Mouse (Mus musculus) heart, adult 2 months (tissue): ENCODE measurements around the gene Plekhg4. TPM values are rescaled to one million over a fixed set of nuclear protein-coding genes. Genes with fewer than 3 reads are reported as not detected.
A peak's percentile ranks its signal among the peaks of the same experiment; 100 is the strongest.

Experiments used
- DNase-seq, 2 experiments: peaks; one replicate each; pipeline ENCODE4 v3.0.0; 2021
- H3K27ac ChIP-seq: fragments of 200-600 bp; 2 replicates; pipeline ENCODE4 v1.8.1; 2022
- H3K27me3 ChIP-seq: fragments of 200-500 bp; 2 replicates; pipeline ENCODE4 v1.6.1; 2012; ENCODE audit warnings: mild to moderate bottlenecking, low read length, inconsistent platforms, mixed read lengths; ENCODE audit not compliant: control insufficient read depth, insufficient read depth
- H3K36me3 ChIP-seq: fragments of 200-500 bp; 2 replicates; pipeline ENCODE4 v1.6.1; 2012; ENCODE audit warnings: low read length, inconsistent platforms; ENCODE audit not compliant: control insufficient read depth, insufficient read depth
- H3K4me1 ChIP-seq: fragments of 200-500 bp; 2 replicates; pipeline ENCODE4 v1.6.1; 2011; ENCODE audit warnings: low read length; ENCODE audit not compliant: control insufficient read depth, insufficient read depth
- H3K4me3 ChIP-seq: fragments of 200-600 bp; 2 replicates; pipeline ENCODE4 v1.8.1; 2022
- H3K79me2 ChIP-seq: fragments of 200-500 bp; replicated peaks from 2 replicates; pipeline ENCODE4 v1.6.1; 2012; ENCODE audit warnings: mild to moderate bottlenecking, inconsistent platforms, low read length, moderate library complexity, mixed read lengths; ENCODE audit not compliant: control insufficient read depth, insufficient read depth
- H3K9ac ChIP-seq: fragments of 200-500 bp; 2 replicates; pipeline ENCODE4 v1.6.1; 2012; ENCODE audit warnings: low read depth, mild to moderate bottlenecking, control low read depth, inconsistent platforms, low read length, mixed read lengths
- CTCF ChIP-seq: fragments of 200-600 bp; IDR thresholded peaks from 2 replicates; pipeline ENCODE4 v1.8.1; 2022; ENCODE audit warnings: antibody characterized with exemption, mild to moderate bottlenecking, moderate library complexity
- EP300 ChIP-seq: fragments of 200-500 bp; IDR thresholded peaks from 2 replicates; pipeline ENCODE4 v1.6.1; 2011; ENCODE audit warnings: low read depth, low read length, control low read depth; ENCODE audit not compliant: insufficient read depth
- POLR2A ChIP-seq: fragments of 200-500 bp; IDR thresholded peaks from 2 replicates; pipeline ENCODE4 v1.6.1; 2011; ENCODE audit warnings: mild to moderate bottlenecking, low read depth, low read length, control low read depth; ENCODE audit not compliant: insufficient read depth
- WGBS: fragments of 180-500 bp; shearing (Covaris S2); methylation state at CpG from one replicate; pipeline ENCODE4 v1.1.7; 2018; 5-methylcytosine and 5-hydroxymethylcytosine counted together
- intact Hi-C: fragments of 180-260 bp; cut with DNase I; formaldehyde crosslinking; loops from one replicate; pipeline ENCODE4 v1.15.1; 2025
- polyA plus RNA-seq: library from polyadenylated mRNA; depleted of rRNA; stranded (reverse); fragments of >200 nt; gene quantifications from 2 replicates; pipeline ENCODE4 v1.2.3, GENCODE M21; 2012
- total RNA-seq, 2 experiments: library from RNA; stranded (reverse); gene quantifications; 2 replicates each; pipeline ENCODE4 v1.2.3; 2021

Plekhg4 gene
- total and polyA plus RNA-seq, 3 experiments: 0.10 to 0.20 TPM; not detected in 1

- DNase-seq: no peak
- no peak overlapping the region for H3K9ac ChIP-seq
- H3K27ac ChIP-seq: no peak overlapping the region
- H3K79me2 ChIP-seq: no peaks in the 10 kb centered on the region
- intact Hi-C loops: no loop called here
- TF ChIP-seq POLR2A: no peak
- no peak for TF ChIP-seq EP300
- TF ChIP-seq CTCF: no peak
- no peak overlapping the region for H3K4me3 ChIP-seq
- WGBS: 95% methylated on average over 9 of the region's 9 CpGs
- H3K27me3 ChIP-seq: no peaks in the 10 kb centered on the region
- H3K36me3 ChIP-seq: no peaks in the 10 kb centered on the region
- H3K4me1 ChIP-seq: peaks cover 4% of the 10 kb centered on the region
These were observed 41.1 kb upstream of the Plekhg4 start for GRCm38 (mm10) chr8:105331931-105332330.

GRCm38 (mm10) chr8:105332523-105332922 is 40.6 kb upstream of the Plekhg4 start:
- 23% methylated on average over 2 of the region's 2 CpGs for WGBS
- H3K27me3 ChIP-seq: no peaks in the 10 kb centered on the region
- no peaks in the 10 kb centered on the region for H3K36me3 ChIP-seq

GRCm38 (mm10) chr8:105336373-105337130 is 36.5 kb upstream of the Plekhg4 start:
- 88% methylated on average over 32 of the region's 32 CpGs for WGBS
- Histone ChIP-seq H3K9ac (no peak overlapping the region), H3K79me2 (no peaks in the 10 kb centered on the region), H3K27me3 (no peaks in the 10 kb centered on the region), H3K4me3 (no peak overlapping the region), H3K4me1 (peaks cover 17% of the 10 kb centered on the region), H3K36me3 (peaks cover 7% of the 10 kb centered on the region), H3K27ac (no peak overlapping the region)
- no peak for DNase-seq
- no peak for TF ChIP-seq EP300
- TF ChIP-seq CTCF: no peak
- no peak for TF ChIP-seq POLR2A
- intact Hi-C loops: no loop called here

More at GRCm38 (mm10) chr8:105332523-105332922, 40.6 kb upstream of the Plekhg4 start:
- Histone ChIP-seq H3K4me3 (no peak overlapping the region), H3K79me2 (no peaks in the 10 kb centered on the region), H3K27ac (no peak overlapping the region), H3K4me1 (no peaks in the 10 kb centered on the region), H3K9ac (no peak overlapping the region)
- TF ChIP-seq EP300: no peak
- TF ChIP-seq POLR2A: no peak
- no peak for TF ChIP-seq CTCF
- intact Hi-C loops: no loop called here
- no peak for DNase-seq

GRCm38 (mm10) chr8:105338992-105339391 is 34.1 kb upstream of the Plekhg4 start:
- no peak for DNase-seq
- TF ChIP-seq POLR2A (no peak), CTCF (no peak), EP300 (no peak)
- H3K27me3 ChIP-seq: no peaks in the 10 kb centered on the region
- no peak overlapping the region for H3K9ac ChIP-seq
- intact Hi-C loops: no loop called here
- H3K27ac ChIP-seq: no peak overlapping the region; the same call in 1 of the 2 replicates
- 32% methylated on average over 4 of the region's 4 CpGs for WGBS
- peaks cover 17% of the 10 kb centered on the region for H3K4me1 ChIP-seq
- no peak overlapping the region for H3K4me3 ChIP-seq
- peaks cover 7% of the 10 kb centered on the region for H3K36me3 ChIP-seq
- H3K79me2 ChIP-seq: no peaks in the 10 kb centered on the region

- H3K27ac ChIP-seq: peak overlapping the region; percentile 58
- H3K9ac ChIP-seq: no peak overlapping the region
- no peaks in the 10 kb centered on the region for H3K79me2 ChIP-seq
- no peak overlapping the region for H3K4me3 ChIP-seq
- 41% methylated on average over 6 of the region's 6 CpGs for WGBS
- peaks cover 7% of the 10 kb centered on the region for H3K36me3 ChIP-seq
- intact Hi-C loops: no loop called here
- DNase-seq: peak; percentile 52 to 54
- H3K27me3 ChIP-seq: no peaks in the 10 kb centered on the region
- H3K4me1 ChIP-seq: peaks cover 17% of the 10 kb centered on the region
- TF ChIP-seq EP300: no peak
- no peak for TF ChIP-seq CTCF
- TF ChIP-seq POLR2A: no peak
These were observed 33.0 kb upstream of the Plekhg4 start for GRCm38 (mm10) chr8:105339886-105340635.

- Histone ChIP-seq H3K36me3 (peaks cover 7% of the 10 kb centered on the region), H3K79me2 (no peaks in the 10 kb centered on the region), H3K27ac (peak overlapping the region; percentile 58), H3K9ac (no peak overlapping the region), H3K4me3 (no peak overlapping the region), H3K4me1 (peaks cover 22% of the 10 kb centered on the region), H3K27me3 (no peaks in the 10 kb centered on the region)
- WGBS: 34% methylated on average over 8 of the region's 8 CpGs
- no peak for TF ChIP-seq EP300
- intact Hi-C loops: no loop called here
- DNase-seq: no peak
These were observed 31.7 kb upstream of the Plekhg4 start for GRCm38 (mm10) chr8:105341399-105341798.
